Mouse (Mus musculus): ENCODE measurements around the gene Myl12a.

Gene Myl12a

GRCm38 (mm10) chr17:70949171-70949570 is 53.5 kb downstream of the Myl12a start:
- in situ Hi-C loops (cut with MboI; ENCODE audit: low sequenced_read_pairs), result no loop called here

- in situ Hi-C loops (cut with MboI; ENCODE audit: low sequenced_read_pairs), result no loop called here
Measured at GRCm38 (mm10) chr17:70948721-70949120, 54.0 kb downstream of the Myl12a start.

- in situ Hi-C loops (cut with MboI; ENCODE audit: low sequenced_read_pairs), result no loop called here
Measured at GRCm38 (mm10) chr17:70943779-70944178, 58.9 kb downstream of the Myl12a start.

Measured in CH12F3 (cell line).